Mouse (Mus musculus): ENCODE data around the gene Qrich2. TPM values are rescaled to one million over a fixed set of nuclear protein-coding genes. Genes with fewer than 3 reads are reported as not detected.

The Qrich2 gene
- total and polyA plus RNA-seq, 3 experiments = 0.11 TPM; not detected in 2

DNA sequence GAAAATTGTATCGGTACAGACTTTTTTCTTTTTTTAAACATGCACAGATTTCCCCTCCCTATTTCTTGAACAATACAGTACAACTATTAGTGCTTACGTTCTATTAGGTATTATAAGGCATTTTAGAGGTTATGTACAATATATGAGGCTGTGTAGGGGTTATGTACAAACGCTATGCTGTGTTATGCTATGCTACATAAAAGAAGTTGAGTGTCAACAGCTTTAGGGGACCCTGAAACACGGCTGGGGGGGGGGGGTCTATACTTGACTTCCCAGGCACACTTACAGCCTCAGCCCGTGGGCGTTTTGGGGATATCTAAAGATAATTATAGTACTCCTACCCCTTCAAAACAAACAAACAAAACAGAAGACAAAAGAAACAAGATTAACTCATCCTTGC is 33.9 kb downstream of the Qrich2 start:
- Histone ChIP-seq H3K36me3 (ENCODE audit: control insufficient read depth in 1 of 2, insufficient read depth in 2 of 2, low read length in 2 of 2) (peaks cover 0 to 54% of the 10 kb centered on the region in 2 experiments; a peak in 2 of 4 replicates), H3K27ac (ENCODE audit: control insufficient read depth, low read depth, low read length) (no peak overlapping the region), H3K27me3 (ENCODE audit: control insufficient read depth in 1 of 2, insufficient read depth in 2 of 2, low read length in 2 of 2) (no peaks in the 10 kb centered on the region), H3K4me3 (ENCODE audit: control insufficient read depth in 1 of 2, insufficient read depth in 1 of 2, low read depth in 2 of 2, low read length in 2 of 2) (no peak overlapping the region), H3K4me1 (ENCODE audit: control insufficient read depth in 1 of 2, insufficient read depth in 2 of 2, low read length in 2 of 2) (peaks cover 25 to 65% of the 10 kb centered on the region in 2 experiments), H3K79me2 (ENCODE audit: control insufficient read depth, insufficient read depth, low read length, poor library complexity) (peaks cover 10% of the 10 kb centered on the region), H3K9me3 (replicated peaks; ENCODE audit: insufficient read depth, low read length) (no peaks in the 10 kb centered on the region), H3K9ac (ENCODE audit: control insufficient read depth, low read depth, low read length, poor library complexity, severe bottlenecking) (no peak overlapping the region)
- DNase-seq (ENCODE audit: low read depth, low spot score) = no peak
- TF ChIP-seq TAL1 (IDR thresholded peaks at IDR 0.05; ENCODE audit: low read length) (no peak), USF2 (IDR thresholded peaks at IDR 0.05; ENCODE audit: borderline replicate concordance in 1 of 2, insufficient read depth in 1 of 2, low read depth in 1 of 2, low read length in 2 of 2) (0 out of 4 replicates have a peak, but pooled peaks of 1 of the 2 experiments have one; percentile 10)

GRCm38 (mm10) chr11:116431428-116432077 is 34.5 kb downstream of the Qrich2 start:
- TF ChIP-seq MEF2A (IDR thresholded peaks at IDR 0.05; ENCODE audit: extremely low read depth, insufficient replicate concordance, low read depth, low read length, poor library complexity, severe bottlenecking) (no peak), ELF1 (IDR thresholded peaks at IDR 0.05; ENCODE audit: low read depth, low read length) (no peak), UBTF (IDR thresholded peaks at IDR 0.05; ENCODE audit: borderline replicate concordance, insufficient read depth, low read depth, low read length) (no peak), NELFE (IDR thresholded peaks at IDR 0.05; ENCODE audit: low read depth, low read length) (no peak), USF2 (IDR thresholded peaks at IDR 0.05; ENCODE audit: borderline replicate concordance in 1 of 2, insufficient read depth in 1 of 2, low read depth in 1 of 2, low read length in 2 of 2) (no peak), JUND (IDR thresholded peaks at IDR 0.05; ENCODE audit: low read depth, low read length) (no peak), TAL1 (IDR thresholded peaks at IDR 0.05; ENCODE audit: low read length) (no peak), ZC3H11A (IDR thresholded peaks at IDR 0.05; ENCODE audit: low read depth, low read length) (no peak), SIN3A (IDR thresholded peaks at IDR 0.05; ENCODE audit: low read length) (no peak), USF1 (IDR thresholded peaks at IDR 0.05; ENCODE audit: low read depth, low read length) (no peak), POLR2A (IDR thresholded peaks at IDR 0.05; ENCODE audit: control insufficient read depth in 1 of 2, insufficient read depth in 1 of 2, low read depth in 1 of 2, low read length in 2 of 2, poor library complexity in 1 of 2) (no peak), ETS1 (IDR thresholded peaks at IDR 0.05; ENCODE audit: low read depth, low read length) (no peak), GATA1 (IDR thresholded peaks at IDR 0.05; ENCODE audit: low read depth, low read length) (no peak), KAT2A (conservative IDR thresholded peaks at IDR 0.05; ENCODE audit: low read depth, low read length) (no peak)
- H3K9me3 ChIP-seq (replicated peaks; ENCODE audit: insufficient read depth, low read length) = no peaks in the 10 kb centered on the region
- peak overlapping the region; percentile 34 to 61; a peak in 3 of 4 replicates for H3K4me3 ChIP-seq (ENCODE audit: control insufficient read depth in 1 of 2, insufficient read depth in 1 of 2, low read depth in 2 of 2, low read length in 2 of 2)
- peak overlapping the region; percentile 39; the same call in 1 of the 2 replicates for H3K27ac ChIP-seq (ENCODE audit: control insufficient read depth, low read depth, low read length)
- peaks cover 24 to 59% of the 10 kb centered on the region in 2 experiments for H3K4me1 ChIP-seq (ENCODE audit: control insufficient read depth in 1 of 2, insufficient read depth in 2 of 2, low read length in 2 of 2)
- no peak for DNase-seq (ENCODE audit: low read depth, low spot score)
- peaks cover 0 to 48% of the 10 kb centered on the region in 2 experiments; a peak in 2 of 4 replicates for H3K36me3 ChIP-seq (ENCODE audit: control insufficient read depth in 1 of 2, insufficient read depth in 2 of 2, low read length in 2 of 2)
- peaks cover 10% of the 10 kb centered on the region for H3K79me2 ChIP-seq (ENCODE audit: control insufficient read depth, insufficient read depth, low read length, poor library complexity)
- H3K9ac ChIP-seq (ENCODE audit: control insufficient read depth, low read depth, low read length, poor library complexity, severe bottlenecking) = peak overlapping the region; percentile 53
- H3K27me3 ChIP-seq (ENCODE audit: control insufficient read depth in 1 of 2, insufficient read depth in 2 of 2, low read length in 2 of 2) = no peaks in the 10 kb centered on the region

Measured in MEL (cell line).